Mouse (Mus musculus) hindbrain, embryonic 11.5 days (tissue): ENCODE measurements around the gene Glrx3. TPM values are rescaled to one million over a fixed set of nuclear protein-coding genes. Genes with fewer than 3 reads are reported as not detected.
"Not testable (repeated sequence)": the region's sequence is repeated elsewhere in the genome, so short reads cannot be mapped to it uniquely, and the experiment has no call there.

Source experiments
- ATAC-seq: fragments of 200-750 bp; cut with Nextera tagmentation; 2 replicates; pipeline ENCODE4 v1.8.0; 2017; ENCODE audit warnings: mild to moderate bottlenecking, moderate TSS enrichment, moderate library complexity; ENCODE audit not compliant: low FRiP score
- DNase-seq: peaks from one replicate; pipeline ENCODE4 v3.0.0-alpha.2; 2015; ENCODE audit warnings: low spot score
- H3K27ac ChIP-seq: fragments of 300-500 bp; sonication (generic); 2 replicates; pipeline ENCODE4 v1.5.1; 2014; ENCODE audit warnings: mild to moderate bottlenecking, low read depth, low read length
- H3K27me3 ChIP-seq: fragments of 300-500 bp; sonication (generic); 2 replicates; pipeline ENCODE4 v1.6.1; 2014; ENCODE audit warnings: mild to moderate bottlenecking, low read length, moderate library complexity, mixed read lengths; ENCODE audit not compliant: control insufficient read depth, insufficient read depth
- H3K36me3 ChIP-seq: fragments of 300-500 bp; sonication (generic); 2 replicates; pipeline ENCODE4 v1.6.1; 2014; ENCODE audit warnings: mild to moderate bottlenecking, low read length, moderate library complexity, mixed read lengths; ENCODE audit not compliant: control insufficient read depth, insufficient read depth
- H3K4me1 ChIP-seq: fragments of 300-500 bp; sonication (generic); replicated peaks from 2 replicates; pipeline ENCODE4 v1.6.1; 2014; ENCODE audit warnings: low read length, mixed read lengths; ENCODE audit not compliant: control insufficient read depth, insufficient read depth
- H3K4me2 ChIP-seq: fragments of 300-500 bp; sonication (generic); replicated peaks from 2 replicates; pipeline ENCODE4 v1.6.1; 2014; ENCODE audit warnings: mild to moderate bottlenecking, low read depth, low read length
- H3K4me3 ChIP-seq: fragments of 300-500 bp; sonication (generic); 2 replicates; pipeline ENCODE4 v1.5.1; 2014; ENCODE audit warnings: low read depth, low read length
- H3K9ac ChIP-seq: fragments of 300-500 bp; sonication (generic); 2 replicates; pipeline ENCODE4 v1.6.1; 2014; ENCODE audit warnings: low read depth, low read length
- H3K9me3 ChIP-seq: fragments of 300-500 bp; sonication (generic); 2 replicates; pipeline ENCODE4 v1.6.1; 2016; ENCODE audit warnings: low read length; ENCODE audit not compliant: control insufficient read depth
- WGBS: fragments of 180-500 bp; shearing (Covaris S2); extraction: QIAGEN DNeasy Blood & Tissue Kit; methylation state at CpG from one replicate; pipeline ENCODE4 v1.1.7; 2014; 5-methylcytosine and 5-hydroxymethylcytosine counted together
- polyA plus RNA-seq: library from polyadenylated mRNA; unstranded; fragments of >200 nt; fragmentation: Nextera tagmentation; extraction: Ambion mirVana; gene quantifications from 2 replicates; pipeline ENCODE4 v1.2.1, GENCODE M21; 2014

Glrx3 gene
- polyA plus RNA-seq, 1 experiment from 2014 or later, result 347 TPM

GRCm38 (mm10) chr7:137414710-137415109 lies 22.7 kb upstream of the Glrx3 start:
- WGBS, result 94% methylated on average over 7 of the region's 8 CpGs
- no peak for ATAC-seq

GRCm38 (mm10) chr7:137420550-137420949 lies 16.9 kb upstream of the Glrx3 start:
- no peak for ATAC-seq
- Histone ChIP-seq H3K9me3 (no peaks in the 10 kb centered on the region), H3K36me3 (no peaks in the 10 kb centered on the region), H3K4me2 (no peak overlapping the region), H3K4me1 (no peaks in the 10 kb centered on the region), H3K4me3 (no peak overlapping the region), H3K27me3 (no peaks in the 10 kb centered on the region), H3K27ac (no peak overlapping the region), H3K9ac (no peak overlapping the region)
- no peak for DNase-seq
- 88% methylated on average over 2 of the region's 2 CpGs for WGBS

More at GRCm38 (mm10) chr7:137414710-137415109, 22.7 kb upstream of the Glrx3 start:
- H3K9ac ChIP-seq, result no peak overlapping the region
- no peaks in the 10 kb centered on the region; the same call in 1 of the 2 replicates for H3K4me1 ChIP-seq
- no peak overlapping the region for H3K4me2 ChIP-seq
- H3K9me3 ChIP-seq, result no peaks in the 10 kb centered on the region
- H3K27ac ChIP-seq, result no peak overlapping the region
- H3K36me3 ChIP-seq, result no peaks in the 10 kb centered on the region
- DNase-seq, result no peak
- H3K27me3 ChIP-seq, result no peaks in the 10 kb centered on the region
- H3K4me3 ChIP-seq, result no peak overlapping the region

- no peak overlapping the region for H3K9ac ChIP-seq
- no peaks in the 10 kb centered on the region for H3K9me3 ChIP-seq
- DNase-seq (no peak), ATAC-seq (no peak)
- no peak overlapping the region for H3K4me3 ChIP-seq
- no peak overlapping the region for H3K27ac ChIP-seq
- no peak overlapping the region for H3K4me2 ChIP-seq
- no peaks in the 10 kb centered on the region for H3K4me1 ChIP-seq
- H3K27me3 ChIP-seq, result no peaks in the 10 kb centered on the region
- 93% methylated on average over 4 of the region's 4 CpGs for WGBS
- H3K36me3 ChIP-seq, result no peaks in the 10 kb centered on the region
Measured at GRCm38 (mm10) chr7:137421236-137421635, 16.2 kb upstream of the Glrx3 start.

GRCm38 (mm10) chr7:137426693-137427092 lies 10.7 kb upstream of the Glrx3 start:
- H3K4me1 ChIP-seq, result no peaks in the 10 kb centered on the region
- no peak for ATAC-seq
- H3K4me2 ChIP-seq, result no peak overlapping the region
- no peak overlapping the region for H3K27ac ChIP-seq
- no peaks in the 10 kb centered on the region for H3K36me3 ChIP-seq
- WGBS, result 58% methylated on average over 4 of the region's 4 CpGs
- no peaks in the 10 kb centered on the region for H3K27me3 ChIP-seq
- no peak overlapping the region for H3K4me3 ChIP-seq
- DNase-seq, result no peak
- no peaks in the 10 kb centered on the region for H3K9me3 ChIP-seq
- H3K9ac ChIP-seq, result no peak overlapping the region

GRCm38 (mm10) chr7:137431769-137432603 lies 5.4 kb upstream of the Glrx3 start:
- DNase-seq, result no peak
- no peak overlapping the region for H3K4me2 ChIP-seq
- 56% methylated on average over 13 of the region's 13 CpGs for WGBS

GRCm38 (mm10) chr7:137436901-137437300 lies 513 bp upstream of the Glrx3 start:
- H3K27ac ChIP-seq, result no peak overlapping the region
- no peaks in the 10 kb centered on the region for H3K9me3 ChIP-seq
- ATAC-seq (peak; percentile 11; the same call in 1 of the 2 replicates), DNase-seq (no peak)
- H3K4me2 ChIP-seq, result no peak overlapping the region
- no peak overlapping the region for H3K9ac ChIP-seq
- peak overlapping the region; percentile 95 for H3K4me3 ChIP-seq
- no peaks in the 10 kb centered on the region for H3K27me3 ChIP-seq
- 0 out of 2 replicates have a peak, but pooled peaks cover 3% of the 10 kb centered on the region for H3K4me1 ChIP-seq
- whole genome bisulfite sequencing, result 70% methylated on average over 6 of the region's 6 CpGs
- no peaks in the 10 kb centered on the region for H3K36me3 ChIP-seq

More at GRCm38 (mm10) chr7:137431769-137432603, 5.4 kb upstream of the Glrx3 start:
- Histone ChIP-seq H3K36me3 (no peaks in the 10 kb centered on the region), H3K27ac (no peak overlapping the region), H3K9ac (no peak overlapping the region), H3K9me3 (no peaks in the 10 kb centered on the region), H3K4me3 (no peak overlapping the region), H3K27me3 (no peaks in the 10 kb centered on the region), H3K4me1 (no peaks in the 10 kb centered on the region)
- ATAC-seq, result no peak

GRCm38 (mm10) chr7:137438179-137438550 lies 751 bp downstream of the Glrx3 start:
- no peaks in the 10 kb centered on the region for H3K9me3 ChIP-seq
- ATAC-seq (peak; percentile 72), DNase-seq (peak; percentile 49)
- peak overlapping the region; percentile 64 for H3K4me2 ChIP-seq
- no peaks in the 10 kb centered on the region for H3K36me3 ChIP-seq
- H3K4me3 ChIP-seq, result peak overlapping the region; percentile 95
- H3K9ac ChIP-seq, result peak overlapping the region; percentile 94
- H3K27ac ChIP-seq, result peak overlapping the region; percentile 88
- WGBS, result 5% methylated on average over 7 of the region's 7 CpGs
- no peaks in the 10 kb centered on the region for H3K27me3 ChIP-seq
- H3K4me1 ChIP-seq, result 0 out of 2 replicates have a peak, but pooled peaks cover 3% of the 10 kb centered on the region

- peak overlapping the region; percentile 64 for H3K4me2 ChIP-seq
- H3K36me3 ChIP-seq, H3K9me3 ChIP-seq, H3K27me3 ChIP-seq, ATAC-seq, H3K27ac ChIP-seq, DNase-seq, H3K4me1 ChIP-seq: not testable (repeated sequence)
- H3K4me3 ChIP-seq, result peak overlapping the region; percentile 95; the same call in 1 of the 2 replicates
- H3K9ac ChIP-seq, result peak overlapping the region; percentile 94; the same call in 1 of the 2 replicates
- 86% methylated on average over 7 of the region's 7 CpGs for WGBS
Measured at GRCm38 (mm10) chr7:137438962-137439361, 1.5 kb downstream of the Glrx3 start.

GRCm38 (mm10) chr7:137442951-137443350 lies 5.5 kb downstream of the Glrx3 start:
- WGBS, result 96% methylated on average over 4 of the region's 4 CpGs
- H3K36me3 ChIP-seq, result peaks cover under 1% of the 10 kb centered on the region; the same call in 1 of the 2 replicates
- DNase-seq, result no peak

More at GRCm38 (mm10) chr7:137442951-137443350, 5.5 kb downstream of the Glrx3 start:
- no peak for ATAC-seq
- Histone ChIP-seq H3K4me1 (0 out of 2 replicates have a peak, but pooled peaks cover 3% of the 10 kb centered on the region), H3K4me2 (no peak overlapping the region), H3K4me3 (no peak overlapping the region), H3K27ac (no peak overlapping the region), H3K9me3 (no peaks in the 10 kb centered on the region), H3K9ac (no peak overlapping the region), H3K27me3 (no peaks in the 10 kb centered on the region)
